Mouse (Mus musculus) testis, postnatal 14 days (tissue): ENCODE data around the gene Cd300a.

Experiments
- DNase-seq: peaks from one replicate; pipeline ENCODE4 v3.0.0; 2021; ENCODE audit warnings: low spot score

Gene Cd300a

GRCm38 (mm10) chr11:114889991-114890518 is at the start of gene Cd300a:
TSS of gene Cd300a (plus strand) at chr11:114890041.
- DNase-seq = no peak

DNA sequence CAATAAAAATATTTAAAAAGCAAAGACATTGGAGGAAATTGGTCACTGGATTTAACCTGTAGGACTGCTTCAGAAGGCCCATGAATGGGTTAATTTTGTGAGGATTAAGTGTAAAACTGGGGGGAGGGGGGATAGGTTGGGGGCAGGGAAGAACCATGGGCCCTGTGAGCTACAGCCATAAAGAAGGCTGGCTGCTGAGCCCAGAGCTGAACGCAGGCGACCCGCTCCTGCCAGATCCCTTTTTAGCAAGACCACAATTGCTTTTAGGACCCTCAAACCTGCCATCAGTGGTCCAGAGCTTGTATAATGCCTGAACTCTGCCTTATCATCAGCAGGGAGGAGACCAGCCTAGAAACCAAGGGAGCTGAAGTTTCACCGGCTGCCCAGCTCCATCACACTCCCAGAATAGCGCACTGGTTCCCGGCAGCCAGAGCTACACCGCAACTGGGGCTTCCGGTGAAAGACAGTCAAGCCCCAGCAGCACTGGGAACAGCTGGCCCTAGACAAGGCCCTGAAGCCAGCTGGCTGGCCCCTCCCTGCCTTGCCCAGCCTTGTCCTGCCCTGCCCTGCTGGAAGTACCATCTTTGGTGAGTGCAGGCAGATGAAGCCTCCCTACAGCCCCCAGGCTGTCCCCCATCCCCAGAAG is 45.9 kb upstream of the Cd300a start:
- no peak for DNase-seq

DNA sequence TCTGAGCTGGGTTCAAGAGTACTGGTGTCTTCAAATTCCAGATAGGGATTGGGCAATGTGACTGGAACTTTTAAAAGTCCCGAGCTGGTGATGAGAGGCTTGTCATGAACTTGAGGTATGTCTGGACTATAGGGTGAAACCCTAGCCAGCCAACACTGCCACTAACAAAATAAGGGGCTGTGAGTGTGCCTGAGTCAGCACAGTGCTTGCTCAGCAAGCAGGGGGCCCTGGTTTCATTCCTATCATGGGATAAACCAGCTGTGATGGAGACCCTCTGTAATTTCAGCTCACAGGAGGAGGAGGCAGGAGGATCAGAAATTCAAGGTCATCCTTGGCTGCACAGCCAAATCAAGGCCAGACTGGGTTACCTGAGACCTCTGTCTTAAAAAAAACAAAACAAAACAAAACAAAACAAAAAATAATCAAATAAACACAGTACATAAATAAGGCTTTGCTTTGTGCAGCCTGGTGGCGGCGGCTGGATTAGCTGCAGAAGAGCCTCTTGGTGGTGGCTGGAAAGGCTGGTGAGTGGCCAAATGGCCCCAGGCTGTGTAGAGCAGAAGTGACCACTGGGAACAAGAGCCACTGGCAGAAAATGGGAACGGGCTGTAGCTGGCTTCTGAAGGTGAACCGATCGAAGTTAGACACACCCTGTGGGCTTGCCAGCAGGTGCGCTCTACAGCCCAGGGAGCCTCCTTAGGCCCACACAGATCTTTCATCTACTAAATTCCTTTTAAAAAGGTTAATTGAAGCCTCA is 45.2 kb upstream of the Cd300a start:
- DNase-seq = peak; percentile 34

DNA sequence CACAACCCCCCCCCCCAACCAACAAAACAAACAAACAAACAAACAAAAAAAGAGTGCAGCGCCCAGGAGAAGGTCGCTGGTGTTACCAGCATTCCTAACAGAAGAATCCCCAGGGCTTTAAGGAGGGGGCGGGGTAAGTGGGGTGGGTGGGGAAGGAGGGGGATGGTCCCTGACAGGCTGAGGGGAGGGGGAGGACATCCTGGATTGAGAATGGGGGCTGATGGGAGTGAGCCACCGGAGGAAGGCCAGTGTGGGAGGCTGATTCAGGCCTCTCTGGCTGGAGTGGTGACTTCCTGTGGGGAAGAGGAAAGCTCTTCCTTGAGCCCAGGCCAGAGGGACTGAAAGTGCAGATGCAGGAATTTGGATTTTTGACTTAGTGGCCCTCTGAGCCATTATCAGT is 43.5 kb upstream of the Cd300a start:
- DNase-seq = no peak

GRCm38 (mm10) chr11:114847008-114847407 is 42.8 kb upstream of the Cd300a start:
- no peak for DNase-seq

DNA sequence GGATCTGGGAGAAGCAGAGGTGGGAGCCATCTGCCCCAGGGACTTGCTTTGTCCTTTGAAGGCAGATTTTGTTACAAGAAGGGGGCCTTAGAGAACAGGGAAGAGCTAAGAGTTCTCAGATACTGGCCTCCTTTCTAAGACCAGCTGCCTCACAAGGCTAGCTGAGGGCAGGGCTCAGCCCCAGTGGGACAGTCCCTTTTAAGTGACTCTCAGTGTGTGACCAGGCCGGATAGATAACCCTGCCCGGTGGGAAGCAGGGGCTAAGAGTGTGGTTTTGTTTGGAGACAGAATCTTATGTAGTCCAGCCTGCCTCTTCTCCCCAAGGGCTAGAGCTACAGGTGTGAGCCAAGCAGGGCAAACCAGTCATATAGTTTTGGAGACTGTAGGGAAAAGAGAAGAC is 40.3 kb upstream of the Cd300a start:
- DNase-seq = no peak

DNA sequence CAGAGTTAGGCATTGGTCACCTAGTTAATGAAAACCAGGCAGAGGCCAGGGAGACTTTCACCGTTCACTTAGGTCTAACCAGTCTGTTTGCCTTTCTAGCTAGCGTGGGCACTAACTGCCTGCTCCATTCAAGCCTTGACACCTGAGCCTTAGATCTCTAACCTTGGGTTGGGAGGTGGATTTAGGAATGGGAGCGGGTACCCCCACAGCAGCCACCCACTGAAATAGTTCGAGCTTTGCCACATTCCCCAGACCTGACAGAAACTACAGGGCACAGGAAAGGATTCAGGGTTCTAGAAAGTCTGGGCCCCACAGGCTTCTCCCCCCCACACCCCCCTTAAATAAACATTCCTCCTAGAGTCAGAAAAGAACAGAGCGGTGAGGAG is 39.8 kb upstream of the Cd300a start:
- DNase-seq = no peak

DNA sequence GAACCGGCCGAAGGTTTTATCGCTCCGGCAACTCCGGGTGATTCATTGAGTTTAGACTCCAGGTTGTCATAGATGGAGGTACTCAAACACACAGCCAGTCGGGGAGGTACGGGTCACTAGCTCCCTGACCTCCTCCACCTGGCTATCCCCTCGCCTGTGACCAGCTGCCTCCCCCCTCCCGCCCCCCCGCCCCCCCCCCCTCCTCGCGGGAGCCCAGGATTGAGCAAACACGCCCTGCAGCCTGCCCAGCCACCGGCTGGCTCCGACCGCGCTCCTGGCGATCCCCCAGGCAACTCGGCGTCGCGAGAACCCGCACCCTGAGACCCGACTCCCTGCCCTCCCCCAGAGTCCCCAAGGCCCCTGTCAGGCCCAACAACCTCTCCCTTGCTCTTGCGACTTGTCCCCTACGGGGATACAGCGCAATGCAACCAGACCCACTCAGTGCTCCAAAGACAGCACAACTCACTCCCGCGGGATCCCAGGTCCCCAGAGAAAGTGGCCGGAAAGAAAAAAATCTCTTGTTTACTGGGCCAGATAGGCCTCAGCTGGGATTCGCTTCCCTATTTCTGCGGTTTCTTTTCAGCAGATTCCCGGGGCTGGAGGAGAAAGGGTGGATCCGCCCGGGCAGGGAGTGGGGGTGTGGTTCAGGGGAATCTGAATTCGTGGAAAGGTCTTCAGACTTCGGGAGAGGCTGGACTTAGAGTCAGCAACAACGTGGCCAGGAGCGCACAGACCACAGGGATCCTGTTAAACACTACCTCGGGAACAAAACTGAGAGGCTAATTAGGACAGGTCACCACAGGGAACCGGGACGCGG is 39.2 kb upstream of the Cd300a start, which contains the start of gene Gprc5c:
Gene Gprc5c, plus strand, starts transcription at position 701 of the 817 bp plus-strand sequence.
- DNase-seq = no peak

DNA sequence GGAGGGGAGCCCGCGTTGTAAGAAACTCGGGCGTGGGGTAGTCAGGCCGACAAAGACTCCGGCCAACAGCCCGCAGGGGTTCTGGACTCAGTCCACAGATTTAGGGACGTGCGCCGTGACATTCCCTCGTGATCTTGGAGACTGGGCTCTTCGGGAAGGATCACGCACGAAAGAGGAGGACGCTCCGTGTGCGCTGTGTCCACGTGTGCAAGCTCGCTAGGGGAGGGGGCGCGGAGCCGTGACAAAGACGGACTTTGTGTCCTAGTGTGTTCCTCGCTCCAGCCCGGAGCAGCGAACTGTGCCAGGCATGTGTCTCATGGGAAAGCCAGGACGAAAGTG is 38.6 kb upstream of the Cd300a start:
- DNase-seq = no peak

GRCm38 (mm10) chr11:114851608-114852310 is 38.1 kb upstream of the Cd300a start:
- peak; percentile 48 for DNase-seq

DNA sequence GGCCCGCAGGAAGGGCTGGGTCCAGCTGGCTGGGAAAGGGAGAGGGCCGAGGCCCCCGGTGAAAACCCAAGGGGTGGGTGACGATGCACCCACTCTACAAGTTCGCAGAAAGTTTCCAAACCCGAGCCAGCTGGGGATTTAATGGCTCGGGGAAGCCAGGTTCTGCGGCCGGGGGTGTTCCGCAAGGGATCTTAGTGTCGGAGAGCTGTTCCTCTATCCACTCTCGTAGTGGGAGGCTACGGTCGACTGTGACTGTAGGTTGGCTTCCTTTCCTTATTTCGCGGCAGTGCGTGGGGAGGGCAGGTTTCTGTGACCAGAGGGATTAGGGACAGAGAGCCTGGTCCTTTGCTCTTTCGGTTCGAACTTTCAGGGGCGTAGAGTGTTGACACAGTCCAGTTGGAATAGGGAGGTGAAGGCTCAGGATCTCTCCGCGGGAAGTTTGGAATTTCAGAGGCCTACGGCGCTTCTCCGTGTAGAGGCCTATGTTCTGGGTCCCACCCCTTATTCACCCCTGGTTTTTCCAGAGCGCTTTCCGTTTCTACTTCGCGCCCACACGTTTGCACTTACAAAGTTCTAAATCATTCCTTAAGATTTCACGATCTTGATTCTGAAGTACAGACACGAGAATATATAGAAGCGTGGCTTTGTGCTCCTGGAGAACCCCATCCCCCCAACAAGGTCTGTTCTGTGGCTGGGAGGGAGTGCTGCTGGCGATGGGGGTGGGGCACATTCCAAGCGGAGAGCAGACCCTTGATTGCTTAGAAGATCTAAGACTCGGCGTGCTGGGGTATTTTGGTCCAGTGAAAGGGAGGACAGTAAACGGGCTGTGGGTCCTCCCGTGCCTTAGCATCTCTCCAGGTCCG is 37.3 kb upstream of the Cd300a start:
- DNase-seq = no peak

DNA sequence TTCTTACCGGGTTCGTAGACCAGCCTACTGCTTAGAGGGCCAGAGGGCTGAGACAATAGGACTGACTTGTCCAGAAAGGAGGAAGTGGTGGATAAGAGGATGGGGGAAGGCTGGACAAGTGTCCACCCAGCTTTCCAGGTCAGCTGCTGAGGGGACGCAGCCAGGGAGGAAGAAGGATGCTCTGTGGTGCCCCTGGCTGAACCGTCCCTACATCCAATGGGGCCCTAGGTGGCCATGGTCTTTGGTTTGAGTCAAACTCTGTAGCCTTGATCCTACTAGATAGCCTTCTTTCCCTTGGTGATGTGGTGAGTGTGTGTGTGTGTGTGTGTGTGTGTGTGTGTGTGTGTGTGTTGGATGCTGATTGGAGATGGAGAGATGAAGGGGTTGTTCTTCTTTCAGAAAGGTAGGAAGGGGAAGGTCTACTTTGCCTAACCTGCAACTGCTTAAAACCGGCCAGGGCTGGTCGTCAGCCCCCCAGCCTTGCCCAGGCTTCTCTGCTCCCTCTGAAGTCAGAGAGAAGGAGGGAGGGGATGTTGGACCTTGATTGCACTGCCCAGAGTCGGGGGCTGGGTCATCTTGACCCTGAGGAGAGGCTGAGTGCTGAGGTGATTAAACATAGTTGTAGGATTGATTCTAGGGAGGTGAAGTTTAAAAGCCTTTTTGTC is 36.5 kb upstream of the Cd300a start:
- DNase-seq = no peak

DNA sequence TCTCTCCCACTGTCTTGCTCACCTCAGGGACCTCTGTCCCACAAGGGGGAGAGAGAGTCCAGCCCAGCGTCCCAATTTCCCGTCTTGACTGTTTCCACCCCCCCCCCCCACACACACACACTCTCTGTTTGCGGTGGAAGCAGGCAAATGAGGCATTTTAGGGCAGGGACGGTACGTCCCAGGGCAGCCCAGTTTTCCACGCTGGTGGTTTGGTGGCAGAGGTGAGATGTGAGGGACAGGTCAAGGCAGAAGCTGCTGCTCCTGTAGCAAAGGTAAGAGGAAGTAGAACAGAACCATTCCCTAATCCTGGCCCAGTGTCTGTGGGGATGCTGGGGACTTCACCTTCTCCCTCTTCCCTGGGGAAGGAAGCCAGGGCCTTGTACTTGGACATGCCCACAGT is 35.3 kb upstream of the Cd300a start:
- DNase-seq = no peak

DNA sequence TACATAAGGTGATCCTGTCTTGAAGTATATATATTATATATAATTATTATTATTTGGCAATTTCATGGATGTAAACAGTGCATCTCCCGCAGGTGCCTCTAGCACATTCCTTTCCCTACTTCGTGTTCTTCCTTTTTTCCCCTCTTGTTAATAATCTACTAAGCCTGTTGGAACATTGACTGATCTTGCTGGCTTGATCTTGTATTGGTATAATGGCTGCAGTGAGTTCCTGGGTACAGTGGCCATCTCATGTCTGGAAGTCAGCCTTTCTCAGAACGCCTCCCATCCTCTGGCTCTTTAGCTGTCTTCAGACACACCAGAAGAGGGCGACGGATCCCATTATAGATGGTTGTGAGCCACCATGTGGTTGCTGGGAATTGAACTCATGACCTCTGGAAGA is 33.7 kb upstream of the Cd300a start:
- no peak for DNase-seq

DNA sequence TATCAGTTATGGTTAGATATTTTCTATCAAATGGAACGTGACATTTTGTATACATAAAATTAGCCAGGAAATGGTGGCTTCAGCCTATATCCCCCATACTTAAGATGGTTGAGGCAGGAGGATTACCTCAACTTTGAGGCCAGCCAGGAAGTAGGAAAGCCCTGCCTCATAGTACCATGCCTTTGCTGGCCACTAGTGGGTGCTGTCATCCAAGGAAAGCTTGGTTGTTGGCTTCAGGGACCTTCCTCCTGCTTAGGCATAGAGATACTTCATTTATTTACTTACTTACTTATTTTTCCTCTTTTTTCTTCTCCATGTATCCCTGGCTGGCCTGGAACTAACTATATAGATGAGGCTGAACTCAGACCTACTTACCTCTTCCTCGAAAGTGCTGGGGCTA is 31.2 kb upstream of the Cd300a start:
- no peak for DNase-seq

GRCm38 (mm10) chr11:114861057-114861456 is 28.8 kb upstream of the Cd300a start:
- no peak for DNase-seq

GRCm38 (mm10) chr11:114862687-114863086 is 27.2 kb upstream of the Cd300a start:
- DNase-seq = no peak

DNA sequence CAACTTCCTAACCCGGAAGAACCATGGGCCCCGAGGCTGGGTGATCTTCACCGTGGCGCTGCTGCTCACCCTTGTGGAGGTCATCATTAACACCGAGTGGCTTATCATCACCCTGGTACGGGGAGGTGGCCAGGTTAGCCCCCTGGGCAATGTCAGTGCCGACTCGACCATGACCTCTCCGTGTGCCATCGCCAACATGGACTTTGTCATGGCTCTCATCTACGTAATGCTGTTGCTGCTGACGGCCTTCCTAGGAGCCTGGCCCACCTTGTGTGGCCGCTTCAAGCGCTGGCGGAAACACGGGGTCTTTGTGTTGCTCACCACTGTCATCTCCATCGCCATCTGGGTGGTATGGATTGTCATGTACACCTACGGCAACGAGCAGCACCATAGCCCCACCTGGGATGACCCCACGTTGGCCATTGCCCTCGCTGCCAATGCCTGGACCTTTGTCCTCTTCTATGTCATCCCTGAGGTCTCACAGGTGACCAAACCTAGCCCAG is 25.9 kb upstream of the Cd300a start:
- DNase-seq = no peak

DNA sequence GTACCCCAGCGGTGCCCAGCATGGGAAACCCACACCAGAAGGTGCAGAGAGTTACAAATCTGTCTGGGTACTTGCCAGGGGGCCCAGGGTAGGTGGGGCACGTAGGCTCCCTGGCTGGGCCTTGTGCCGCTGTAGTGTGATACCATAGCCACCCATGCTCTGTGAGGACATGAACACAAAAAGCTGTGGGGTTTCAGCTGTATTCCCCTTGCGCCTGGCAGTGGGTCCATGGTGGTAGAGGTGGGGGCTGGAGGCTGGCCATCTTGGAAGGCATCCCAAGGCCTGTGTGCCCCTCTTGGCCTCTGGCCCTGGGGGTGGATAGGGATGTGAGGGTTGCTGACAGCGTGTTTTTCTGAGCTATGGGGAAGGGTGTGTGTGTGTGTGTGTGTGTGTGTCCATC is 23.8 kb upstream of the Cd300a start:
- no peak for DNase-seq
